Mouse (Mus musculus): ENCODE data around the gene Ccdc71. TPM values are rescaled to one million over a fixed set of nuclear protein-coding genes. Genes with fewer than 3 reads are reported as not detected.
A peak's percentile ranks its signal among the peaks of the same experiment; 100 is the strongest.

The Ccdc71 gene
- polyA plus RNA-seq, 1 experiment from 2014 or later = 53.1 TPM

- ATAC-seq (ENCODE audit: insufficient number of reproducible peaks, insufficient read depth, low FRiP score, low TSS enrichment) = no peak
- peak overlapping the region; percentile 97 for H3K9ac ChIP-seq
- H3K4me2 ChIP-seq (replicated peaks) = peak overlapping the region; percentile 93
- H3K27ac ChIP-seq = peak overlapping the region; percentile 96; the same call in 1 of the 2 replicates
- no peaks in the 10 kb centered on the region for H3K27me3 ChIP-seq
- peaks cover 14% of the 10 kb centered on the region for H3K4me1 ChIP-seq
- peak overlapping the region; percentile 95 for H3K4me3 ChIP-seq
- no peaks in the 10 kb centered on the region for H3K9me3 ChIP-seq
- 86% methylated on average over 16 of the region's 16 CpGs for WGBS
- H3K36me3 ChIP-seq = peaks cover 80% of the 10 kb centered on the region
Measured at GRCm38 (mm10) chr9:108492043-108492750, 31.9 kb downstream of the Ccdc71 start.

GRCm38 (mm10) chr9:108493246-108493645 lies 32.9 kb downstream of the Ccdc71 start:
- Histone ChIP-seq H3K4me3 (no peak overlapping the region), H3K4me2 (replicated peaks) (no peak overlapping the region), H3K9ac (no peak overlapping the region), H3K36me3 (peaks cover 80% of the 10 kb centered on the region), H3K27me3 (no peaks in the 10 kb centered on the region), H3K4me1 (peaks cover 14% of the 10 kb centered on the region), H3K9me3 (no peaks in the 10 kb centered on the region), H3K27ac (no peak overlapping the region)
- no peak for ATAC-seq (ENCODE audit: insufficient number of reproducible peaks, insufficient read depth, low FRiP score, low TSS enrichment)
- WGBS = 96% methylated on average over 8 of the region's 8 CpGs

- Histone ChIP-seq H3K4me1 (peaks cover 14% of the 10 kb centered on the region), H3K9me3 (no peaks in the 10 kb centered on the region), H3K36me3 (peaks cover 80% of the 10 kb centered on the region), H3K4me2 (replicated peaks) (no peak overlapping the region), H3K9ac (no peak overlapping the region), H3K4me3 (no peak overlapping the region), H3K27ac (no peak overlapping the region), H3K27me3 (no peaks in the 10 kb centered on the region)
- 96% methylated on average over 19 of the region's 19 CpGs for WGBS
- no peak for ATAC-seq (ENCODE audit: insufficient number of reproducible peaks, insufficient read depth, low FRiP score, low TSS enrichment)
Measured at GRCm38 (mm10) chr9:108494146-108494825, 34.0 kb downstream of the Ccdc71 start.

GRCm38 (mm10) chr9:108494905-108495304 lies 34.6 kb downstream of the Ccdc71 start:
- 82% methylated on average over 10 of the region's 10 CpGs for WGBS
- Histone ChIP-seq H3K27me3 (no peaks in the 10 kb centered on the region), H3K4me2 (replicated peaks) (no peak overlapping the region), H3K4me1 (peaks cover 11% of the 10 kb centered on the region), H3K9ac (no peak overlapping the region), H3K27ac (no peak overlapping the region), H3K9me3 (no peaks in the 10 kb centered on the region), H3K36me3 (peaks cover 80% of the 10 kb centered on the region), H3K4me3 (no peak overlapping the region)
- no peak for ATAC-seq (ENCODE audit: insufficient number of reproducible peaks, insufficient read depth, low FRiP score, low TSS enrichment)

- Histone ChIP-seq H3K4me3 (no peak overlapping the region), H3K36me3 (peaks cover 93% of the 10 kb centered on the region), H3K4me2 (replicated peaks) (no peak overlapping the region), H3K9me3 (no peaks in the 10 kb centered on the region), H3K27ac (no peak overlapping the region), H3K4me1 (no peaks in the 10 kb centered on the region), H3K27me3 (no peaks in the 10 kb centered on the region), H3K9ac (no peak overlapping the region)
- WGBS = 94% methylated on average over 7 of the region's 7 CpGs
- ATAC-seq (ENCODE audit: insufficient number of reproducible peaks, insufficient read depth, low FRiP score, low TSS enrichment) = no peak
Measured at GRCm38 (mm10) chr9:108499231-108499630, 38.9 kb downstream of the Ccdc71 start.

- Histone ChIP-seq H3K9ac (no peak overlapping the region), H3K4me3 (no peak overlapping the region), H3K36me3 (peaks cover 86% of the 10 kb centered on the region), H3K4me1 (no peaks in the 10 kb centered on the region), H3K27me3 (no peaks in the 10 kb centered on the region), H3K9me3 (no peaks in the 10 kb centered on the region), H3K4me2 (replicated peaks) (no peak overlapping the region), H3K27ac (no peak overlapping the region)
- 95% methylated on average over 15 of the region's 15 CpGs for WGBS
- no peak for ATAC-seq (ENCODE audit: insufficient number of reproducible peaks, insufficient read depth, low FRiP score, low TSS enrichment)
Measured at GRCm38 (mm10) chr9:108499943-108500342, 39.6 kb downstream of the Ccdc71 start.

DNA sequence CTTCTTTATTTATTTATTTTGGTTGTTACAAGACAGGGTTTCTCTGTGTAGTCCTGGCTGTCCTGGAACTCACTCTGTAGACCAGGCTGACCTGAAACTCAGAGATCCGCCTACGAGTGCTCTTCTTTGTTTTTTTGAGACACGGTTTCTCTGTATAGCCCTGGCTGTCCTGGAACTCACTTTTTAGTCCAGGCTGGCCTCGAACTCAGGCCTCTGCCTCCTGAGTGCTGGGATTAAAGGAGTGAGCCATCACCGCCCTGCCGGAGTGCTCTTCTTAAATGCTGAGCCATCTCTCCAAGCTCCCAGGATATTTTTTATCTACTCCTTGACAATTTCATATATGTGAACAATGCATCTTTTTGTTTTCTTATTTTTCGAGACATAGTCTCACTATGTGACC lies 46.6 kb downstream of the Ccdc71 start:
- Histone ChIP-seq H3K27me3 (no peaks in the 10 kb centered on the region), H3K4me3 (no peak overlapping the region), H3K4me2 (replicated peaks) (peak overlapping the region; percentile 87), H3K36me3 (peaks cover 42% of the 10 kb centered on the region), H3K9me3 (no peaks in the 10 kb centered on the region), H3K9ac (0 out of 2 replicates have a peak overlapping the region, but pooled peaks have one; percentile 7), H3K27ac (no peak overlapping the region; the same call in 1 of the 2 replicates), H3K4me1 (peaks cover 11% of the 10 kb centered on the region)
- no peak for ATAC-seq (ENCODE audit: insufficient number of reproducible peaks, insufficient read depth, low FRiP score, low TSS enrichment)
- 87% methylated on average over 7 of the region's 7 CpGs for WGBS

GRCm38 (mm10) chr9:108507619-108508434 lies 47.5 kb downstream of the Ccdc71 start, which contains the start of gene Qars:
Gene Qars, plus strand, starts transcription at chr9:108507706.
- Histone ChIP-seq H3K36me3 (peaks cover 43% of the 10 kb centered on the region), H3K27ac (peak within 1 kb of the TSS; percentile 61; the same call in 1 of the 2 replicates), H3K27me3 (no peaks in the 10 kb centered on the region), H3K4me2 (replicated peaks) (peak within 1 kb of the TSS; percentile 87), H3K4me3 (peak within 1 kb of the TSS; percentile 60), H3K9ac (peak within 1 kb of the TSS; percentile 71), H3K4me1 (peaks cover 11% of the 10 kb centered on the region), H3K9me3 (no peaks in the 10 kb centered on the region)
- WGBS = under 1% methylated on average over 37 of the region's 37 CpGs
- peak; percentile 93 for ATAC-seq (ENCODE audit: insufficient number of reproducible peaks, insufficient read depth, low FRiP score, low TSS enrichment)

DNA sequence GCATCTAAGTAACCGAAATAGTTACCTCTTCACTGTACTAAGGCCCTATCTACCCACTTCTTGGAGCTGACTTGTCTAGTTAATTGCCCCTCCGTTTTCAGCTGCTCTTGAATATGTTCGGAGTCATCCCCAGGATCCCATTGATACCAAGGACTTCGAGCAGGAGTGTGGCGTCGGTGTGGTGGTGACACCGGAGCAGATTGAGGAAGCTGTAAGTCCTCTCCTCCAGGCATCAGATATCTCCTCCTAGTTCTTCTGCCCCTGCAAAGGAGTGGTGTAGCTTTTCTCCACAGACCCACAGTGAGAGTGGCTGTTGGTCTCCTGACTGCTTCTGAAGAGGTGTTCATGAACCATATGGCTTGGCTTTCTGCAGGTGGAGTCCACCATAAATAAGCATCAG lies 48.4 kb downstream of the Ccdc71 start:
- Histone ChIP-seq H3K27ac (no peak overlapping the region), H3K36me3 (peaks cover 43% of the 10 kb centered on the region), H3K4me1 (peaks cover 11% of the 10 kb centered on the region), H3K4me3 (peak overlapping the region; percentile 60), H3K9me3 (no peaks in the 10 kb centered on the region), H3K4me2 (replicated peaks) (peak overlapping the region; percentile 87), H3K27me3 (no peaks in the 10 kb centered on the region), H3K9ac (peak overlapping the region; percentile 71)
- ATAC-seq (ENCODE audit: insufficient number of reproducible peaks, insufficient read depth, low FRiP score, low TSS enrichment) = no peak
- 95% methylated on average over 7 of the region's 7 CpGs for WGBS

Data from embryonic facial prominence, embryonic 12.5 days (tissue).